Mouse (Mus musculus): ENCODE data around the gene Zkscan16. TPM values are rescaled to one million over a fixed set of nuclear protein-coding genes. Genes with fewer than 3 reads are reported as not detected.

The Zkscan16 gene
- polyA plus RNA-seq, 1 experiment from 2014 or later, result 0.44 TPM

DNA sequence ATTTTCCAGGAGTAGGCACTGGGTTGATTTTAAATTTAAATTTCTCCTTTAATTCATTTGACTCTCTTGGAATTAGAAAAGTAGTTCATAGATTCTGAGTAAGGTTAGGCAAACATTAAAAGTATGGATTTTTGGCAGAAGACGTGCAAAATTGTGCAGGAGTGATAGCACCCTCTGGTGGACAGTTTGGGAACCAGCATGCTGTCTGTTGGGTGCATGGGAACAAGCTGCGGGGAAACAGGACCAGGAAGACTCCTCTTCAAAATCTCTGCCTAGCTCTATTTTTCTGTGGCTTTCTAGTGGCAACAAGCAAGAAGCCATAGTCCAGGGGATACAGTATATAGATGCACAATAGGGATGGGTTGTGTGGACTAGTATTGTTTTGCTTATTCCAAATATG, 56.3 kb downstream of the Zkscan16 start:
- POLR2A ChIA-PET, result interaction anchor here (1.0 kb wide), 1 partner anchor 16 kb away, joined by 4 read pairs; no protein-coding TSS in a partner anchor
- CTCF ChIA-PET, result interaction anchor here (0.8 to 7.5 kb wide), 13 partner anchors 9 to 534 kb away, joined by 3 to 121 read pairs (median 4); partner anchors contain the start of genes Ptgr1 and Zkscan16
- peak; percentile 86 for TF ChIP-seq CTCF (IDR thresholded peaks at IDR 0.05)
- DNase-seq (ENCODE audit: low read depth, low spot score), result peak; percentile 62
- in situ Hi-C loops (cut with MboI; ENCODE audit: low pct_unique_long_range_greater_than_20kb), result no loop called here
- H3K27me3 ChIP-seq, result no peaks in the 10 kb centered on the region
- ATAC-seq, result peak; percentile 70

DNA sequence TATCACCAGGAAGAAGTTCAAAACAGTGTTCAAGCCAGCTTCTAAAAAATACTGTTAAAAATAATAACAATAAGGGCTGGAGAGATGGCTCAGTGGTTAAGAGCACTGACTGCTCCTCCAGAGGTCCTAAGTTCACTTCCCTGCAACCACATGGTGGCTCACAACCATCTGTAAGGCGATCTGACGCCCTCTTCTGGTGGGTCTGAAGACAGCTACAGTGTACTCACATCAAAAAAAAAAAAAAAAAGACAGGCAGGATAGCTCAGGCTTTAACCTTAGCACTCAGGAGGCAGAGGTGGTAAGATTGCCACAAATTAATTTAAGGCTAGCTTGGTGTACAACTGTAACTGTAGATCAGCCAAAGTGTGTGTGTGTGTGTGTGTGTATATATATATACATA, 57.2 kb downstream of the Zkscan16 start:
- POLR2A ChIA-PET, result no interaction called here
- in situ Hi-C loops (cut with MboI; ENCODE audit: low pct_unique_long_range_greater_than_20kb), result no loop called here
- DNase-seq (ENCODE audit: low read depth, low spot score) (no peak), ATAC-seq (no peak)
- no peak for TF ChIP-seq CTCF (IDR thresholded peaks at IDR 0.05)
- CTCF ChIA-PET, result interaction anchor here (1.2 to 7.5 kb wide), 4 partner anchors 11 to 42 kb away, joined by 3 to 121 read pairs (median 6); partner anchors contain the start of gene Ptgr1
- no peaks in the 10 kb centered on the region for H3K27me3 ChIP-seq

DNA sequence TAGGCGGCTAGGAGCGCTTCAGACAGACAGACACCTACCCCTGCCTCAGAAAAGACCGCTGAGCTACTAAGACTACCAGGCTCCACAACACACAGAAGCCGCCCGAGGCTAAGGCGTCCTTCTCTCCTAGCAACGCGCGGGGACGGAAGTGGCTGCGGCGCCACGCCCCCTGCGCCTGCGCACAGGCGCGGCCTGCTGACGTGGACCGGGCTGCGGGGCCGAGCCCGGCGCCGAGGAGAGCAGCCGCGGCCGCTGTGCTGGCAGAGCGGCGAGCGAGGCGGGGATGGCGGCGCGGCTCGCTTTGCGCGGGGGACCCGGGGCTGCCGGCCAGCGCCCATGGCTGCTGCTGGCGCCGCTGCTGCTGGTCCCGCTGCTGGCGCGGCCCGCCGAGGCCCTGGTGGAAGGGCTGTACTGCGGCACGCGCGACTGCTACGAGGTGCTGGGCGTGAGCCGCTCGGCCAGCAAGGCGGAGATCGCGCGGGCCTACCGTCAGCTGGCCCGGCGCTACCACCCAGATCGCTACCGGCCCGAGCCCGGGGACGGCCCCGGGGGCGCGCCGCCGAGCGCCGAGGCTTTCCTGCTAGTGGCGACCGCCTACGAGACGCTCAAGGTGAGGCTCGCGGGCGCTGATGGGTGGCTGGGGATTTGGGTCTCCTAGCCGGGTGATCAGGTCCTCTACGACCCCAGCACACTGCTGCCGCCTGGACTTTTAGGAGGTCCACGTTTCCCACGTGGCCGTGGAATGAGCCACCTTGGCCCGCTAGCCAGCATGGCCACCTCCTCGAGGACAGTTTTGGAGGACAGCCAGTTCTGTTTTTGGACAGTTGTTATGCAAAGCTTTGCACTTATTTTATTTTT, 59.7 kb downstream of the Zkscan16 start, which contains the start of gene Gm20503:
TSS of gene Gm20503 (plus strand) at position 263 of the 858 bp plus-strand sequence.
- ATAC-seq, result peak; percentile 88

DNA sequence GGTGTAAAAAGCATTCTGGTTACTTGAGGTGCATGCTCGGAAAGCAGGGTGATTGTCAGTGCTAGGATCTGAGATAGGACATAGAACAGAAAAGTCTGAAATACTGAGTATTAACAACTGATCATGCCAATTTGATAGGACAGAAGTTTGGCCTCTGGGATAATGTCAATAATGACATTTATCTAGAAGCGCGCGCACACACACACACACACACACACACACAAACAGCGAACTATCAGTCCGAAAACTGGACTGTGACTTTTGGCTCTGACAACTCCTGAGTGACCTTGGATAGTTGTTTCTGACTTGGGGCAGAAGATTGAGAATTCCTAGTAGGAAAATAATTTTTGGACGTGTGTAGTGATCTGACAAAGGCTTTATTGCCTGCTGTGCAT, 60.4 kb downstream of the Zkscan16 start:
- ATAC-seq (no peak), DNase-seq (ENCODE audit: low read depth, low spot score) (no peak)
- H3K27me3 ChIP-seq, result no peaks in the 10 kb centered on the region
- no peak for TF ChIP-seq CTCF (IDR thresholded peaks at IDR 0.05)
- ChIA-PET CTCF (no interaction called here), POLR2A (interaction anchor here (1.1 kb wide), 1 partner anchor 91 kb away, joined by 3 read pairs; the partner anchor contains the start of gene Ecpas)
- in situ Hi-C loops (cut with MboI; ENCODE audit: low pct_unique_long_range_greater_than_20kb), result no loop called here

More for the DNA sequence above, 59.7 kb downstream of the Zkscan16 start, which contains the start of gene Gm20503:
- ChIA-PET POLR2A (no interaction called here), CTCF (interaction anchor here (0.6 kb wide), 1 partner anchor 106 kb away, joined by 3 read pairs; no protein-coding TSS in a partner anchor)
- no peak for DNase-seq (ENCODE audit: low read depth, low spot score)
- TF ChIP-seq CTCF (IDR thresholded peaks at IDR 0.05), result no peak
- no peaks in the 10 kb centered on the region for H3K27me3 ChIP-seq
- in situ Hi-C loops (cut with MboI; ENCODE audit: low pct_unique_long_range_greater_than_20kb), result no loop called here

DNA sequence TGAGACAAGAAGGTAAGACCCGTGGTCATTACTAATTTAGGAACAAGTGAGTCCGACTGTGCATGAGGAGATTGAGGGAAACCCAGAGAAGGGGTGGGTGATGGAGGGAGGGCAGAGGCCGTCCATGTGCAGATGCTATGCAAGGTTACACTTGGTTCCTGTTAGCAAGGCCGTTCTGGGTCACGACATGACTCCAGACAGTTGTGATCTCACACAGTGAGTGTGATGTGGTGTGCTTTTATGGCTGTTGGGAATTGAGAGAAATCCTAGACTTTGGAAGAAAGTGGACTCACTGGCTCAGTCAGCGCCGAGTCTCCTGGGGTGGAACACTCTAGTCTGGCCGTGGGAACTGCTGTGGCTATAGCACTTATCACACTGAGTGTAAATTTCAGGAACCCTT, 62.8 kb downstream of the Zkscan16 start:
- DNase-seq (ENCODE audit: low read depth, low spot score) (no peak), ATAC-seq (no peak)
- H3K27me3 ChIP-seq, result no peaks in the 10 kb centered on the region
- TF ChIP-seq CTCF (IDR thresholded peaks at IDR 0.05), result no peak
- in situ Hi-C loops (cut with MboI; ENCODE audit: low pct_unique_long_range_greater_than_20kb), result no loop called here
- ChIA-PET POLR2A (no interaction called here), CTCF (no interaction called here)

DNA sequence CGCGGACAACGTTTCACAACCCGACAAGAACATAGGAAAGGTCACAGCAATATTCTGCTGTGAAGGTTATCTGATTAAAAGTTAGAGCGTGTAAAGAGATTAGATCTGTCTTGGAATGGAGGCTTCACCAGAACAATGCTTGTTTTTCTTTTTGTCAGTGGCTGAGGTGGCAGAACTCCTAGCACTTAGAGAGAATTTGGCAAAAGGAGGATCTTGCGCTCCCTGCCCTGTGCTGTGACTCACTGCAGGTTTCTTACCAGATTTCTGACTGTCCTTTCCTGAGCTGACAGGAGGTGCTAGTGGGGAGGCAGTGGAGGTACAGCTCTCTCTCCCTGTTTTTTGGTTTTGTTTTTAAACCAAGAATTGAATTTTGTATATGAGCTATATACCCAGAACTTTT, 63.6 kb downstream of the Zkscan16 start:
- ATAC-seq, result no peak

More for the DNA sequence above, 63.6 kb downstream of the Zkscan16 start:
- ChIA-PET CTCF (interaction anchor here (0.7 to 1.1 kb wide), 2 partner anchors 15 to 22 kb away, joined by 3 read pairs; no protein-coding TSS in a partner anchor), POLR2A (no interaction called here)
- DNase-seq (ENCODE audit: low read depth, low spot score), result no peak
- no peaks in the 10 kb centered on the region for H3K27me3 ChIP-seq
- TF ChIP-seq CTCF (IDR thresholded peaks at IDR 0.05), result no peak
- in situ Hi-C loops (cut with MboI; ENCODE audit: low pct_unique_long_range_greater_than_20kb), result no loop called here

Other genes with a start within 250 kb of the Zkscan16 start
- gene Olfr267, start 155.9 kb upstream of the Zkscan16 start, polyA plus RNA-seq (2021), result not detected
- 37.8 TPM for gene Ecpas, start 30.9 kb upstream of the Zkscan16 start, polyA plus RNA-seq (2021)
- 13.5 TPM for gene Ptgr1, start 43.5 kb downstream of the Zkscan16 start, polyA plus RNA-seq (2021)
- gene Dnajc25, start 51.4 kb downstream of the Zkscan16 start, polyA plus RNA-seq (2021), result 7.7 TPM
- 2.2 TPM for gene Gm20503, start 59.6 kb downstream of the Zkscan16 start, polyA plus RNA-seq (2021)
- gene Gng10, start 91.5 kb downstream of the Zkscan16 start, polyA plus RNA-seq (2021), result 50.4 TPM
- 0.01 TPM for gene AI481877, start 195.4 kb downstream of the Zkscan16 start, polyA plus RNA-seq (2021)
- gene Ugcg, start 245.6 kb downstream of the Zkscan16 start, polyA plus RNA-seq (2021), result 31.7 TPM

Data from Patski (cell line).